Mouse (Mus musculus): Measurements from ENCODE around the gene Foxf1. TPM values are rescaled to one million over a fixed set of nuclear protein-coding genes. Genes with fewer than 3 reads are reported as not detected.

Foxf1 gene
- 1 to 10 TPM in 1 of 2 experiments, under 1 TPM in 1; 0.12 to 2.8 TPM for polyA plus RNA-seq (2012; fragmentation: generic; extraction: Trizol)

GRCm38 (mm10) chr8:121084210-121084951 is at the start of gene Foxf1:
TSS of gene Foxf1 (plus strand) at chr8:121084386.

GRCm38 (mm10) chr8:121107668-121108656 is 23.8 kb downstream of the Foxf1 start, which contains the start of gene Mthfsd:
TSS of gene Mthfsd (minus strand) at chr8:121108392.

GRCm38 (mm10) chr8:121115948-121116347 is 31.8 kb downstream of the Foxf1 start, which contains the start of gene Foxc2:
TSS of gene Foxc2 (plus strand) at chr8:121116171.

GRCm38 (mm10) chr8:121127756-121128375 is 43.7 kb downstream of the Foxf1 start, which contains the start of gene Foxl1:
TSS of gene Foxl1 (plus strand) at chr8:121127940.

Other genes starting within 250 kb of the Foxf1 start
- gene Mthfsd, start 24.0 kb downstream of the Foxf1 start, polyA plus RNA-seq (2012; fragmentation: generic; extraction: Trizol): 10 to 100 TPM; 33.2 to 35.1 TPM
- gene Foxc2, start 31.8 kb downstream of the Foxf1 start, polyA plus RNA-seq (2012; fragmentation: generic; extraction: Trizol): 10 to 100 TPM in 1 of 2 experiments, 1 to 10 TPM in 1; 7.0 to 15.6 TPM
- 1 to 10 TPM in 1 of 2 experiments, under 1 TPM in 1; 0.77 to 1.3 TPM for gene Foxl1, start 43.6 kb downstream of the Foxf1 start, polyA plus RNA-seq (2012; fragmentation: generic; extraction: Trizol)